In genomic region chr2:103992162-103992561, GRCm38 (mm10) we compare ENCODE assay signal across 29 mouse cellular contexts. TPM values are rescaled to one million over a fixed set of nuclear protein-coding genes. Genes with fewer than 3 reads are reported as not detected.
DNase-seq lines count a peak whose midpoint lies in the region; ATAC-seq and TF ChIP-seq lines count a peak whose summit lies in the region.
"Had no signal": no experiment of that assay in that cellular context is flagged by ENCODE, and none has a peak within 500 bp of the region (broad histone marks: within the 10 kb centered on the region; RNA-seq: fewer than 3 reads in every experiment).

No protein-coding gene starts in this region.

- no peaks in the 10 kb centered on the region for H3K4me1 ChIP-seq in forebrain, postnatal 0 days (ENCODE audit: insufficient read depth)
- H3K4me1 ChIP-seq in forebrain, embryonic 11.5 days (replicated peaks; ENCODE audit: control insufficient read depth, insufficient read depth, low read length) = peaks cover 4% of the 10 kb centered on the region; the same call in 1 of the 2 replicates
- H3K4me1 ChIP-seq in midbrain, embryonic 14.5 days (ENCODE audit: control insufficient read depth, insufficient read depth, low read length) = peaks cover 6% of the 10 kb centered on the region; the same call in 1 of the 2 replicates
- peaks cover 8% of the 10 kb centered on the region for H3K4me1 ChIP-seq in midbrain, embryonic 10.5 days
- H3K4me1 ChIP-seq in hindbrain, embryonic 16.5 days (ENCODE audit: control insufficient read depth, insufficient read depth, low read depth, low read length) = peaks cover 2% of the 10 kb centered on the region; the same call in 1 of the 2 replicates
- no peaks in the 10 kb centered on the region; the same call in 1 of the 2 replicates for H3K4me1 ChIP-seq in neural tube, embryonic 14.5 days (ENCODE audit: control insufficient read depth, insufficient read depth, low read length)
- peaks cover 9% of the 10 kb centered on the region for H3K4me1 ChIP-seq in liver, embryonic 12.5 days
- H3K4me1 ChIP-seq: embryonic facial prominence, embryonic 13.5 days; heart, embryonic 12.5 days; lung, embryonic 15.5 days; stomach, embryonic 15.5 days had no signal

- WGBS in forebrain, postnatal 0 days = 58% methylated on average over 9 of the region's 9 CpGs
- 70% methylated on average over 9 of the region's 9 CpGs for WGBS in forebrain, embryonic 11.5 days
- WGBS in midbrain, embryonic 14.5 days = 53% methylated on average over 9 of the region's 9 CpGs
- WGBS in midbrain, embryonic 10.5 days = 81% methylated on average over 9 of the region's 9 CpGs
- 50% methylated on average over 9 of the region's 9 CpGs for WGBS in hindbrain, embryonic 16.5 days
- WGBS in neural tube, embryonic 14.5 days = 51% methylated on average over 9 of the region's 9 CpGs
- 78% methylated on average over 9 of the region's 9 CpGs for WGBS in liver, embryonic 12.5 days (ENCODE audit: insufficient replicate concordance)

- no peak overlapping the region for H3K4me3 ChIP-seq in forebrain, postnatal 0 days (ENCODE audit: low read depth, low read length)
- no peak overlapping the region for H3K4me3 ChIP-seq in forebrain, embryonic 11.5 days (ENCODE audit: low read depth, low read length)
- no peak overlapping the region for H3K4me3 ChIP-seq in midbrain, embryonic 14.5 days (replicated peaks; ENCODE audit: low read depth, low read length)
- no peak overlapping the region for H3K4me3 ChIP-seq in midbrain, embryonic 10.5 days
- no peak overlapping the region for H3K4me3 ChIP-seq in hindbrain, embryonic 16.5 days (ENCODE audit: low read length)
- H3K4me3 ChIP-seq in neural tube, embryonic 14.5 days (ENCODE audit: low read depth, low read length) = no peak overlapping the region
- H3K4me3 ChIP-seq in liver, embryonic 12.5 days = no peak overlapping the region
- H3K4me3 ChIP-seq: embryonic facial prominence, embryonic 13.5 days; erythroblast, embryonic 14.5 days; gastrocnemius, adult 2 months; heart, embryonic 12.5 days; limb, embryonic 15.5 days; liver, embryonic 15.5 days; lung, embryonic 15.5 days; megakaryocyte, embryonic 14.5 days; stomach, embryonic 15.5 days had no signal

- ATAC-seq in forebrain, postnatal 0 days = peak; percentile 42; the same call in 1 of the 2 replicates
- ATAC-seq in forebrain, embryonic 11.5 days (replicated peaks; ENCODE audit: low FRiP score) = no peak
- no peak for ATAC-seq in midbrain, embryonic 14.5 days (ENCODE audit: low FRiP score, low TSS enrichment)
- peak; percentile 52; the same call in 1 of the 2 replicates for ATAC-seq in hindbrain, embryonic 16.5 days
- ATAC-seq in neural tube, embryonic 14.5 days (ENCODE audit: low read depth) = peak; percentile 62; the same call in 1 of the 2 replicates
- no peak for ATAC-seq in liver, embryonic 12.5 days
- ATAC-seq: CD4-positive, CD25-positive, alpha-beta regulatory T cell, adult 4 months; intestine, postnatal 0 days had no signal

- no peaks in the 10 kb centered on the region for H3K36me3 ChIP-seq in forebrain, postnatal 0 days (ENCODE audit: insufficient read depth)
- H3K36me3 ChIP-seq in forebrain, embryonic 11.5 days (ENCODE audit: control insufficient read depth, insufficient read depth, low read length) = no peaks in the 10 kb centered on the region
- no peaks in the 10 kb centered on the region for H3K36me3 ChIP-seq in midbrain, embryonic 14.5 days (ENCODE audit: control insufficient read depth, insufficient read depth, low read length)
- no peaks in the 10 kb centered on the region for H3K36me3 ChIP-seq in midbrain, embryonic 10.5 days
- no peaks in the 10 kb centered on the region for H3K36me3 ChIP-seq in hindbrain, embryonic 16.5 days (ENCODE audit: control insufficient read depth, insufficient read depth, low read length)
- H3K36me3 ChIP-seq in neural tube, embryonic 14.5 days (ENCODE audit: control insufficient read depth, insufficient read depth, low read length) = no peaks in the 10 kb centered on the region
- H3K36me3 ChIP-seq in liver, embryonic 12.5 days = no peaks in the 10 kb centered on the region
- H3K36me3 ChIP-seq: embryonic facial prominence, embryonic 13.5 days; heart, embryonic 12.5 days; limb, embryonic 15.5 days; liver, embryonic 15.5 days; lung, embryonic 15.5 days; stomach, embryonic 15.5 days had no signal

- no peak overlapping the region for H3K27ac ChIP-seq in forebrain, postnatal 0 days (ENCODE audit: low read depth, low read length)
- no peak overlapping the region for H3K27ac ChIP-seq in forebrain, embryonic 11.5 days (ENCODE audit: low read depth, low read length)
- peak overlapping the region; percentile 75 for H3K27ac ChIP-seq in midbrain, embryonic 14.5 days (replicated peaks; ENCODE audit: low read depth, low read length)
- H3K27ac ChIP-seq in midbrain, embryonic 10.5 days (replicated peaks) = no peak overlapping the region
- H3K27ac ChIP-seq in hindbrain, embryonic 16.5 days (ENCODE audit: low read depth, low read length) = peak overlapping the region; percentile 56
- peak overlapping the region; percentile 82 for H3K27ac ChIP-seq in neural tube, embryonic 14.5 days (ENCODE audit: low read depth, low read length)
- no peak overlapping the region for H3K27ac ChIP-seq in liver, embryonic 12.5 days
- H3K27ac ChIP-seq: embryonic facial prominence, embryonic 13.5 days; gastrocnemius, adult 2 months; limb, embryonic 15.5 days; liver, embryonic 15.5 days; lung, embryonic 15.5 days; stomach, embryonic 15.5 days had no signal

- no peak for TF ChIP-seq CTCF in forebrain, postnatal 0 days (IDR thresholded peaks at IDR 0.05; ENCODE audit: low read depth)

- no peaks in the 10 kb centered on the region for H3K9me3 ChIP-seq in forebrain, postnatal 0 days (ENCODE audit: low read length)
- H3K9me3 ChIP-seq in forebrain, embryonic 11.5 days (ENCODE audit: control insufficient read depth, low read length) = no peaks in the 10 kb centered on the region
- no peaks in the 10 kb centered on the region for H3K9me3 ChIP-seq in midbrain, embryonic 14.5 days (ENCODE audit: control insufficient read depth, low read length)
- no peaks in the 10 kb centered on the region for H3K9me3 ChIP-seq in midbrain, embryonic 10.5 days (replicated peaks)
- no peaks in the 10 kb centered on the region for H3K9me3 ChIP-seq in hindbrain, embryonic 16.5 days (ENCODE audit: control insufficient read depth, low read length)
- H3K9me3 ChIP-seq in neural tube, embryonic 14.5 days (ENCODE audit: control insufficient read depth, low read length) = no peaks in the 10 kb centered on the region
- no peaks in the 10 kb centered on the region for H3K9me3 ChIP-seq in liver, embryonic 12.5 days (replicated peaks)
- H3K9me3 ChIP-seq: embryonic facial prominence, embryonic 13.5 days; heart, embryonic 12.5 days; limb, embryonic 15.5 days; liver, embryonic 15.5 days; lung, embryonic 15.5 days; stomach, embryonic 15.5 days had no signal

- no peak for DNase-seq in forebrain, postnatal 0 days
- no peak for DNase-seq in forebrain, embryonic 11.5 days (ENCODE audit: low spot score)
- DNase-seq in midbrain, embryonic 14.5 days = peak; percentile 43
- DNase-seq in midbrain, embryonic 10.5 days (ENCODE audit: low spot score) = no peak
- no peak for DNase-seq in gastrocnemius, postnatal 25 days
- DNase-seq: adrenal gland, adult 2 months; cerebellum, adult 18-20 months; embryo, embryonic 11 days; gastrocnemius, adult 2 months; heart, postnatal 10 days; kidney, postnatal 25 days; lung, postnatal 36 days; thymus, postnatal 36 days had no signal

- peak overlapping the region; percentile 9; the same call in 1 of the 2 replicates for H3K4me2 ChIP-seq in forebrain, postnatal 0 days (ENCODE audit: low read depth)
- no peak overlapping the region for H3K4me2 ChIP-seq in forebrain, embryonic 11.5 days (ENCODE audit: low read depth, low read length, severe bottlenecking)
- H3K4me2 ChIP-seq in midbrain, embryonic 14.5 days (ENCODE audit: low read length) = peak overlapping the region; percentile 31
- peak overlapping the region; percentile 22 for H3K4me2 ChIP-seq in hindbrain, embryonic 16.5 days (ENCODE audit: low read length)
- peak overlapping the region; percentile 27; the same call in 1 of the 2 replicates for H3K4me2 ChIP-seq in neural tube, embryonic 14.5 days (ENCODE audit: low read depth, low read length)
- no peak overlapping the region for H3K4me2 ChIP-seq in liver, embryonic 12.5 days
- H3K4me2 ChIP-seq: embryonic facial prominence, embryonic 13.5 days; heart, embryonic 12.5 days; liver, embryonic 15.5 days; lung, embryonic 15.5 days; stomach, embryonic 15.5 days had no signal

- H3K9ac ChIP-seq in forebrain, postnatal 0 days = no peak overlapping the region
- no peak overlapping the region for H3K9ac ChIP-seq in forebrain, embryonic 11.5 days (ENCODE audit: low read length)
- peak overlapping the region; percentile 41; the same call in 1 of the 2 replicates for H3K9ac ChIP-seq in midbrain, embryonic 14.5 days (replicated peaks; ENCODE audit: low read length)
- H3K9ac ChIP-seq in hindbrain, embryonic 16.5 days (ENCODE audit: low read depth, low read length) = no peak overlapping the region; the same call in 1 of the 2 replicates
- 0 out of 2 replicates have a peak overlapping the region, but pooled peaks have one; percentile 37 for H3K9ac ChIP-seq in neural tube, embryonic 14.5 days (replicated peaks; ENCODE audit: low read depth, low read length)
- no peak overlapping the region for H3K9ac ChIP-seq in liver, embryonic 12.5 days
- H3K9ac ChIP-seq: embryonic facial prominence, embryonic 13.5 days; heart, embryonic 12.5 days; limb, embryonic 15.5 days; liver, embryonic 15.5 days; lung, embryonic 15.5 days; stomach, embryonic 15.5 days had no signal

- H3K27me3 ChIP-seq in forebrain, postnatal 0 days (ENCODE audit: insufficient read depth, low read length) = no peaks in the 10 kb centered on the region
- H3K27me3 ChIP-seq in forebrain, embryonic 11.5 days (ENCODE audit: control insufficient read depth, insufficient read depth, low read length) = no peaks in the 10 kb centered on the region
- no peaks in the 10 kb centered on the region for H3K27me3 ChIP-seq in midbrain, embryonic 14.5 days (ENCODE audit: control insufficient read depth, insufficient read depth, low read length)
- peaks cover 10% of the 10 kb centered on the region; the same call in 1 of the 2 replicates for H3K27me3 ChIP-seq in midbrain, embryonic 10.5 days (ENCODE audit: low read depth, poor library complexity, severe bottlenecking)
- no peaks in the 10 kb centered on the region for H3K27me3 ChIP-seq in hindbrain, embryonic 16.5 days (replicated peaks; ENCODE audit: control insufficient read depth, insufficient read depth, low read length)
- no peaks in the 10 kb centered on the region for H3K27me3 ChIP-seq in neural tube, embryonic 14.5 days (ENCODE audit: control insufficient read depth, insufficient read depth, low read length)
- H3K27me3 ChIP-seq in liver, embryonic 12.5 days (replicated peaks) = peaks cover 12% of the 10 kb centered on the region; the same call in 1 of the 2 replicates
- H3K27me3 ChIP-seq: limb, embryonic 15.5 days; megakaryocyte, embryonic 14.5 days had no signal

RNA-seq across cellular contexts. Expression of gene Lmo2, which starts 34.4 kb away (rescaled TPM):
- total RNA-seq in forebrain, postnatal 0 days (2014; rRNA removed) = 19.9 and 23.8 TPM in 2 replicates
- 26.9 and 27.8 TPM in 2 replicates for polyA plus RNA-seq in forebrain, postnatal 0 days (2015; fragmentation: Nextera tagmentation; extraction: Ambion mirVana)
- polyA plus RNA-seq in forebrain, embryonic 11.5 days (2014; fragmentation: Nextera tagmentation; extraction: Ambion mirVana) = 41.0 and 41.9 TPM in 2 replicates
- polyA plus RNA-seq in midbrain, embryonic 14.5 days (2014; fragmentation: Nextera tagmentation; extraction: Ambion mirVana) = 25.8 and 31.6 TPM in 2 replicates
- 18.7 and 19.3 TPM in 2 replicates for polyA plus RNA-seq in midbrain, embryonic 10.5 days (2016; fragmentation: Nextera tagmentation; extraction: Ambion mirVana)
- polyA plus RNA-seq in hindbrain, embryonic 16.5 days (2015; fragmentation: Nextera tagmentation; extraction: Ambion mirVana) = 30.9 TPM in 2 replicates
- polyA plus RNA-seq in neural tube, embryonic 14.5 days (2014; fragmentation: Nextera tagmentation; extraction: Ambion mirVana) = 64.2 and 68.0 TPM in 2 replicates
- 188 and 194 TPM in 2 replicates for polyA plus RNA-seq in liver, embryonic 12.5 days (2016; fragmentation: Nextera tagmentation; extraction: Ambion mirVana)
- 10 to 100 TPM in 1 of 2 experiments, 1 to 10 TPM in 1; 7.0 to 10.6 TPM for total RNA-seq in gastrocnemius, postnatal 25 days (2021)

RNA-seq across cellular contexts. Expression of gene Fbxo3, which starts 35.4 kb away (rescaled TPM):
- 65.2 and 78.2 TPM in 2 replicates for total RNA-seq in forebrain, postnatal 0 days (2014; rRNA removed)
- 41.6 and 54.9 TPM in 2 replicates for polyA plus RNA-seq in forebrain, postnatal 0 days (2015; fragmentation: Nextera tagmentation; extraction: Ambion mirVana)
- polyA plus RNA-seq in forebrain, embryonic 11.5 days (2014; fragmentation: Nextera tagmentation; extraction: Ambion mirVana) = 55.4 and 61.4 TPM in 2 replicates
- 69.7 and 75.6 TPM in 2 replicates for polyA plus RNA-seq in midbrain, embryonic 14.5 days (2014; fragmentation: Nextera tagmentation; extraction: Ambion mirVana)
- 47.4 and 49.9 TPM in 2 replicates for polyA plus RNA-seq in midbrain, embryonic 10.5 days (2016; fragmentation: Nextera tagmentation; extraction: Ambion mirVana)
- 74.0 and 77.8 TPM in 2 replicates for polyA plus RNA-seq in hindbrain, embryonic 16.5 days (2015; fragmentation: Nextera tagmentation; extraction: Ambion mirVana)
- 74.0 and 82.5 TPM in 2 replicates for polyA plus RNA-seq in neural tube, embryonic 14.5 days (2014; fragmentation: Nextera tagmentation; extraction: Ambion mirVana)
- 60.1 and 62.2 TPM in 2 replicates for polyA plus RNA-seq in liver, embryonic 12.5 days (2016; fragmentation: Nextera tagmentation; extraction: Ambion mirVana)
- 10 to 100 TPM; 41.2 to 44.7 TPM for total RNA-seq in gastrocnemius, postnatal 25 days (2021)

RNA-seq across cellular contexts. Expression of gene 4931422A03Rik, which starts 36.0 kb away (rescaled TPM):
- total RNA-seq in forebrain, postnatal 0 days (2014; rRNA removed) = not detected in 2 replicates
- polyA plus RNA-seq in forebrain, postnatal 0 days (2015; fragmentation: Nextera tagmentation; extraction: Ambion mirVana) = 0.84 and 0.94 TPM in 2 replicates
- 1.6 and 2.1 TPM in 2 replicates for polyA plus RNA-seq in forebrain, embryonic 11.5 days (2014; fragmentation: Nextera tagmentation; extraction: Ambion mirVana)
- polyA plus RNA-seq in midbrain, embryonic 14.5 days (2014; fragmentation: Nextera tagmentation; extraction: Ambion mirVana) = 2.6 and 2.7 TPM in 2 replicates
- 1.1 and 1.6 TPM in 2 replicates for polyA plus RNA-seq in midbrain, embryonic 10.5 days (2016; fragmentation: Nextera tagmentation; extraction: Ambion mirVana)
- 2.3 and 2.8 TPM in 2 replicates for polyA plus RNA-seq in hindbrain, embryonic 16.5 days (2015; fragmentation: Nextera tagmentation; extraction: Ambion mirVana)
- polyA plus RNA-seq in neural tube, embryonic 14.5 days (2014; fragmentation: Nextera tagmentation; extraction: Ambion mirVana) = 2.2 and 3.3 TPM in 2 replicates
- 2.1 and 2.4 TPM in 2 replicates for polyA plus RNA-seq in liver, embryonic 12.5 days (2016; fragmentation: Nextera tagmentation; extraction: Ambion mirVana)
- total RNA-seq in gastrocnemius, postnatal 25 days (2021) = not detected
- total RNA-seq: adrenal gland, adult 2 months; gastrocnemius, adult 2 months; heart, postnatal 10 days; layer of hippocampus, postnatal 36 days; left cerebral cortex, postnatal 25 days; neutrophil, adult 5-6 weeks had no signal
- polyA plus RNA-seq: adrenal gland, adult 2 months; erythroblast, embryonic 14.5 days had no signal

Comparison
In these comparisons a context has a peak if more than half of its experiments do, and no peak if none do; other contexts are left out.
1. ATAC-seq: peak in forebrain, postnatal 0 days (single experiment), hindbrain, embryonic 16.5 days (single experiment) and neural tube, embryonic 14.5 days (single experiment); none in forebrain, embryonic 11.5 days (single experiment), midbrain, embryonic 14.5 days (single experiment) and liver, embryonic 12.5 days (single experiment).
2. H3K27ac ChIP-seq: peak in midbrain, embryonic 14.5 days (single experiment), hindbrain, embryonic 16.5 days (single experiment) and neural tube, embryonic 14.5 days (single experiment); none in forebrain, postnatal 0 days (single experiment), forebrain, embryonic 11.5 days (single experiment), midbrain, embryonic 10.5 days (single experiment) and liver, embryonic 12.5 days (single experiment).
3. H3K4me2 ChIP-seq: peak in forebrain, postnatal 0 days (single experiment), midbrain, embryonic 14.5 days (single experiment), hindbrain, embryonic 16.5 days (single experiment) and neural tube, embryonic 14.5 days (single experiment); none in forebrain, embryonic 11.5 days (single experiment) and liver, embryonic 12.5 days (single experiment).
4. H3K9ac ChIP-seq: peak in midbrain, embryonic 14.5 days (single experiment) and neural tube, embryonic 14.5 days (single experiment); none in forebrain, postnatal 0 days (single experiment), forebrain, embryonic 11.5 days (single experiment), hindbrain, embryonic 16.5 days (single experiment) and liver, embryonic 12.5 days (single experiment).